Mouse (Mus musculus) MEL (cell line): ENCODE measurements around the gene Nkg7. TPM values are rescaled to one million over a fixed set of nuclear protein-coding genes. Genes with fewer than 3 reads are reported as not detected.

Experiments
- DNase-seq: peaks from one replicate; pipeline ENCODE4 v3.0.0; 2011; ENCODE audit warnings: low read depth, low spot score
- H3K27ac ChIP-seq: 2 replicates; pipeline ENCODE4 v1.5.1; 2012; ENCODE audit warnings: low read depth, mild to moderate bottlenecking, control low read depth, low read length, moderate library complexity; ENCODE audit not compliant: control insufficient read depth
- H3K27me3 ChIP-seq, 2 experiments: fragments of 150-350 bp in 1 of 2; sonication (generic) in 1 of 2; 2 replicates each; pipeline ENCODE4 v1.6.1; 2012; ENCODE audit warnings: low read length in 2 of 2, mild to moderate bottlenecking in 2 of 2, improper control_type of control experiment in 1 of 2, moderate library complexity in 1 of 2; ENCODE audit not compliant: insufficient read depth in 2 of 2, control insufficient read depth in 1 of 2
- H3K36me3 ChIP-seq, 2 experiments: 2 replicates each; pipeline ENCODE4 v1.6.1; 2012 to 2014; ENCODE audit warnings: low read length in 2 of 2, improper control_type of control experiment in 1 of 2, inconsistent platforms in 1 of 2, mild to moderate bottlenecking in 1 of 2; ENCODE audit not compliant: insufficient read depth in 2 of 2, control insufficient read depth in 1 of 2
- H3K4me1 ChIP-seq, 2 experiments: fragments of 150-350 bp in 1 of 2; sonication (generic) in 1 of 2; 2 replicates each; pipeline ENCODE4 v1.6.1; 2012; ENCODE audit warnings: low read length in 2 of 2, improper control_type of control experiment in 1 of 2, mild to moderate bottlenecking in 1 of 2; ENCODE audit not compliant: insufficient read depth in 2 of 2, control insufficient read depth in 1 of 2
- H3K4me3 ChIP-seq, 2 experiments: fragments of 150-350 bp in 1 of 2; sonication (generic) in 1 of 2; 2 replicates each; pipeline ENCODE4 v1.5.1; 2012; ENCODE audit warnings: low read depth in 2 of 2, low read length in 2 of 2, mild to moderate bottlenecking in 2 of 2, moderate library complexity in 2 of 2, control low read depth in 1 of 2, improper control_type of control experiment in 1 of 2; ENCODE audit not compliant: control insufficient read depth in 1 of 2, insufficient read depth in 1 of 2
- H3K79me2 ChIP-seq: 2 replicates; pipeline ENCODE4 v1.6.1; 2012; ENCODE audit warnings: mild to moderate bottlenecking, low read length, moderate library complexity; ENCODE audit not compliant: control insufficient read depth, poor library complexity, insufficient read depth
- H3K9ac ChIP-seq: 2 replicates; pipeline ENCODE4 v1.6.1; 2012; ENCODE audit warnings: low read depth, mild to moderate bottlenecking, control low read depth, low read length, moderate library complexity; ENCODE audit not compliant: control insufficient read depth, poor library complexity, severe bottlenecking
- H3K9me3 ChIP-seq: fragments of 150-350 bp; sonication (generic); replicated peaks from 2 replicates; pipeline ENCODE4 v1.6.1; 2012; ENCODE audit warnings: mild to moderate bottlenecking, low read length, improper control_type of control experiment, moderate library complexity; ENCODE audit not compliant: insufficient read depth
- BHLHE40 ChIP-seq: IDR thresholded peaks from 2 replicates; pipeline ENCODE4 v1.6.1; 2012; ENCODE audit warnings: low read depth, mild to moderate bottlenecking, inconsistent platforms, low read length, improper control_type of control experiment, borderline replicate concordance
- EP300 ChIP-seq, 2 experiments: IDR thresholded peaks; 2 replicates each; pipeline ENCODE4 v1.6.1; 2011; ENCODE audit warnings: improper control_type of control experiment in 2 of 2, low read length in 2 of 2, low read depth in 1 of 2, mild to moderate bottlenecking in 1 of 2
- ETS1 ChIP-seq: IDR thresholded peaks from 2 replicates; pipeline ENCODE4 v1.6.1; 2012; ENCODE audit warnings: low read depth, mild to moderate bottlenecking, inconsistent platforms, low read length, improper control_type of control experiment, moderate library complexity
- GABPA ChIP-seq: IDR thresholded peaks from 2 replicates; pipeline ENCODE4 v1.6.1; 2012; ENCODE audit warnings: low read depth, mild to moderate bottlenecking, inconsistent platforms, low read length, improper control_type of control experiment, moderate library complexity
- JUND ChIP-seq: IDR thresholded peaks from 2 replicates; pipeline ENCODE4 v1.6.1; 2011; ENCODE audit warnings: low read depth, mild to moderate bottlenecking, improper control_type of control experiment, low read length
- MAFK ChIP-seq: IDR thresholded peaks from 2 replicates; pipeline ENCODE4 v1.6.1; 2011; ENCODE audit warnings: low read depth, mild to moderate bottlenecking, low read length, improper control_type of control experiment, borderline replicate concordance
- MEF2A ChIP-seq: IDR thresholded peaks from 2 replicates; pipeline ENCODE4 v1.6.1; 2014; ENCODE audit warnings: low read depth, mild to moderate bottlenecking, inconsistent platforms, low read length, improper control_type of control experiment; ENCODE audit not compliant: poor library complexity, insufficient replicate concordance, severe bottlenecking; ENCODE audit errors: extremely low read depth
- MXI1 ChIP-seq: IDR thresholded peaks from 2 replicates; pipeline ENCODE4 v1.6.1; 2011; ENCODE audit warnings: mild to moderate bottlenecking, low read depth, low read length, improper control_type of control experiment
- MYB ChIP-seq: IDR thresholded peaks from 2 replicates; pipeline ENCODE4 v1.6.1; 2011; ENCODE audit warnings: mild to moderate bottlenecking, low read depth, low read length, improper control_type of control experiment
- MYC ChIP-seq: IDR thresholded peaks from 2 replicates; pipeline ENCODE4 v1.6.1; 2011; ENCODE audit warnings: low read depth, mild to moderate bottlenecking, low read length, improper control_type of control experiment, moderate library complexity
- NELFE ChIP-seq: IDR thresholded peaks from 2 replicates; pipeline ENCODE4 v1.6.1; 2011; ENCODE audit warnings: low read depth, low read length, improper control_type of control experiment
- POLR2A ChIP-seq, 2 experiments: IDR thresholded peaks; 2 replicates each; pipeline ENCODE4 v1.6.1; 2011 to 2012; ENCODE audit warnings: low read length in 2 of 2, mild to moderate bottlenecking in 2 of 2, control low read depth in 1 of 2, improper control_type of control experiment in 1 of 2, low read depth in 1 of 2, moderate library complexity in 1 of 2; ENCODE audit not compliant: control insufficient read depth in 1 of 2, insufficient read depth in 1 of 2, poor library complexity in 1 of 2
- TAL1 ChIP-seq: IDR thresholded peaks from 2 replicates; pipeline ENCODE4 v1.6.1; 2012; ENCODE audit warnings: mild to moderate bottlenecking, inconsistent platforms, low read length, moderate library complexity, mixed read lengths
- TBP ChIP-seq: IDR thresholded peaks from 2 replicates; pipeline ENCODE4 v1.8.0; 2011; ENCODE audit warnings: low read depth, low read length, improper control_type of control experiment
- ZKSCAN1 ChIP-seq: IDR thresholded peaks from 2 replicates; pipeline ENCODE4 v1.6.1; 2012; ENCODE audit warnings: low read depth, mild to moderate bottlenecking, inconsistent platforms, low read length, improper control_type of control experiment, moderate library complexity
- ZNF384 ChIP-seq: IDR thresholded peaks from 2 replicates; pipeline ENCODE4 v1.6.1; 2012; ENCODE audit warnings: low read depth, mild to moderate bottlenecking, inconsistent platforms, low read length, improper control_type of control experiment
- polyA plus RNA-seq, 2 experiments: library from polyadenylated mRNA; stranded (reverse) in 1 of 2; unstranded in 1 of 2; fragments of >175 nt in 1 of 2; fragments of >200 nt in 1 of 2; gene quantifications; 2 replicates each; pipeline versions ENCODE4 v1.2.1 to v1.2.4; 2012; ENCODE audit warnings: low replicate concordance in 2 of 2, low read depth in 1 of 2; ENCODE audit not compliant: insufficient read length in 2 of 2, insufficient read depth in 1 of 2, missing spikeins in 1 of 2
- total RNA-seq: library from RNA; depleted of rRNA; stranded (reverse); fragments of 300-350 nt; gene quantifications from 2 replicates; pipeline ENCODE4 v1.2.3, GENCODE M21; 2012

Nkg7 gene
- total and polyA plus RNA-seq, 3 experiments = not detected

DNA sequence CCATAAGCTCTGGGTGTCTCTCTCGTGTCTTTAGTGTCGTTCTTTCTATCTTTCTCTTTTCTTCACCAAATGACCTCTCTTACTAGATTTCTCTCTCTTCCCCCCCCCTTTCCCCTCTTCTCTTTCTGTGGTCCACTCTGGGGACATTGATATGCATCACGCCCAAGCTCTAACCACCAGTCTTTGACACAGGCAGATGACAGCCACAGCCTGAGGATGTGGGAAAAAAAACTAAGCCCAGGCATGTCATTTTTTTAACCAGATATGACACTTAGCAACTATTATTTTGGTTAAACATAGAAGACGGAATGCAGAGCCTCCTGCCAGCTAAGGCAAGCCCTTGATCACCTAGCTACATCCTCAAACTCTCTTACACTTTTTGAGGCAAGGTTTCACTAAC lies 1.7 kb downstream of the Nkg7 start:
- Histone ChIP-seq H3K27ac (no peak overlapping the region), H3K4me1 (peaks cover 0 to 8% of the 10 kb centered on the region in 2 experiments; a peak in 2 of 4 replicates), H3K36me3 (peaks cover 0 to 2% of the 10 kb centered on the region in 2 experiments; a peak in 1 of 4 replicates), H3K79me2 (peaks cover 1% of the 10 kb centered on the region; the same call in 1 of the 2 replicates), H3K4me3 (no peak overlapping the region), H3K9ac (no peak overlapping the region), H3K9me3 (no peaks in the 10 kb centered on the region), H3K27me3 (peaks cover 0 to under 1% of the 10 kb centered on the region in 2 experiments; a peak in 2 of 4 replicates)
- TF ChIP-seq MXI1 (no peak), TAL1 (no peak), GABPA (no peak), ZKSCAN1 (no peak), JUND (no peak), BHLHE40 (no peak), ZNF384 (no peak)
- DNase-seq = no peak

DNA sequence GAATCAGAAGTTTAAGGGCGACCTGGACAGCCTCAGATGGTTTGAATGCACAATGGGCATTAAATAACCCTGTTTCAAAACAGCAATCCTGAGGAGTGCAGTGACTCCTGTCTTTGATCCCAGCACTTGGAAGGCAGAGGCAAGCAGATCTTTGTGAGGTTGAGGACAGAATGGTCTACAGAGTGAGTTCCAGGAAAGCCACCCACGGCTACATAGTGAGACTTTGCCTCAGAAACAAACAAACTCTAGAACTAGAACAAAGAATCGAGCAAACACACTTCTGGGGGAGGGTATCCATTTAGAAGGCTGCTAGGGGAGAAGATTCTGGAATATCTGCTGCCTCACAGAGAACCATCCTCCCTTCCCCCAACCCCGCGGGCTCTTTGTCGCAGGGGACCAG lies 3.6 kb downstream of the Nkg7 start, which contains the start of gene Cldnd2:
Gene Cldnd2 (plus strand): TSS at position 301 of the 400 bp plus-strand sequence.
- no peaks in the 10 kb centered on the region for H3K9me3 ChIP-seq
- peaks cover 0 to 8% of the 10 kb centered on the region in 2 experiments; a peak in 2 of 4 replicates for H3K36me3 ChIP-seq
- no peak within 1 kb of the TSS for H3K27ac ChIP-seq
- H3K27me3 ChIP-seq = no peaks in the 10 kb centered on the region
- no peak within 1 kb of the TSS for H3K9ac ChIP-seq
- TF ChIP-seq MYC = no peak
- no peak for TF ChIP-seq MXI1
- no peak for TF ChIP-seq GABPA
- no peak for TF ChIP-seq MEF2A
- TF ChIP-seq TBP = no peak
- no peak for TF ChIP-seq ETS1
- TF ChIP-seq MYB = no peak
- no peak for TF ChIP-seq TAL1
- TF ChIP-seq NELFE = no peak
- TF ChIP-seq ZKSCAN1 = no peak
- TF ChIP-seq POLR2A (IDR thresholded peaks at IDR 0.05; ENCODE audit: control insufficient read depth in 1 of 2, insufficient read depth in 1 of 2, low read depth in 1 of 2, low read length in 2 of 2, poor library complexity in 1 of 2) = no peak
- TF ChIP-seq MAFK = no peak
- TF ChIP-seq EP300 (IDR thresholded peaks at IDR 0.05; ENCODE audit: low read depth in 1 of 2, low read length in 2 of 2) = no peak
- H3K4me3 ChIP-seq = no peak within 1 kb of the TSS
- peaks cover 14% of the 10 kb centered on the region for H3K79me2 ChIP-seq
- H3K4me1 ChIP-seq = peaks cover 2 to 18% of the 10 kb centered on the region in 2 experiments; a peak in 2 of 4 replicates
- no peak for DNase-seq
